Mouse (Mus musculus): Measurements from ENCODE around the gene Larp4b.

- no peak for TF ChIP-seq GATA1 (IDR thresholded peaks at IDR 0.05; ENCODE audit: low read length)
- TF ChIP-seq TAL1 (IDR thresholded peaks at IDR 0.05; ENCODE audit: low read length), result no peak
Observed at GRCm38 (mm10) chr13:9106992-9107858, 13.5 kb downstream of the Larp4b start.

Measured in erythroblast, embryonic 14.5 days (primary cell).